Mouse (Mus musculus) heart, embryonic 16.5 days (tissue): Measurements from ENCODE around the gene Clint1. TPM values are rescaled to one million over a fixed set of nuclear protein-coding genes. Genes with fewer than 3 reads are reported as not detected.

Experiments used
- ATAC-seq: fragments of 200-750 bp; cut with Nextera tagmentation; replicated peaks from 2 replicates; pipeline ENCODE4 v1.8.0; 2017; ENCODE audit warnings: moderate number of reproducible peaks; ENCODE audit not compliant: insufficient read depth, low FRiP score; ENCODE audit errors: extremely low read depth
- H3K27ac ChIP-seq: fragments of 300-500 bp; sonication (generic); 2 replicates; pipeline ENCODE4 v1.5.1; 2014; ENCODE audit warnings: mild to moderate bottlenecking, low read length, control low read depth, moderate library complexity
- H3K27me3 ChIP-seq: fragments of 300-500 bp; sonication (generic); 2 replicates; pipeline ENCODE4 v1.6.1; 2014; ENCODE audit warnings: low read length, mixed read lengths; ENCODE audit not compliant: control insufficient read depth, insufficient read depth
- H3K36me3 ChIP-seq: fragments of 300-500 bp; sonication (generic); 2 replicates; pipeline ENCODE4 v1.6.1; 2014; ENCODE audit not compliant: control insufficient read depth, insufficient read depth
- H3K4me1 ChIP-seq: fragments of 300-500 bp; sonication (generic); 2 replicates; pipeline ENCODE4 v1.6.1; 2014; ENCODE audit warnings: low read length, mixed read lengths; ENCODE audit not compliant: control insufficient read depth, insufficient read depth
- H3K4me2 ChIP-seq: fragments of 300-500 bp; sonication (generic); 2 replicates; pipeline ENCODE4 v1.6.1; 2014; ENCODE audit warnings: low read depth, mild to moderate bottlenecking, control low read depth, low read length
- H3K4me3 ChIP-seq: fragments of 300-500 bp; sonication (generic); 2 replicates; pipeline ENCODE4 v1.5.1; 2014; ENCODE audit warnings: mild to moderate bottlenecking, control low read depth, low read length
- H3K9ac ChIP-seq: fragments of 300-500 bp; sonication (generic); 2 replicates; pipeline ENCODE4 v1.6.1; 2014; ENCODE audit warnings: low read length, control low read depth
- H3K9me3 ChIP-seq: fragments of 300-500 bp; sonication (generic); replicated peaks from 2 replicates; pipeline ENCODE4 v1.6.1; 2016; ENCODE audit warnings: low read length; ENCODE audit not compliant: control insufficient read depth
- WGBS: fragments of 180-500 bp; shearing (Covaris S2); extraction: QIAGEN DNeasy Blood & Tissue Kit; methylation state at CpG from one replicate; pipeline ENCODE4 v1.1.7; 2014; 5-methylcytosine and 5-hydroxymethylcytosine counted together
- polyA plus RNA-seq: library from polyadenylated mRNA; unstranded; fragments of >200 nt; fragmentation: Nextera tagmentation; extraction: Ambion mirVana; gene quantifications from 2 replicates; pipeline ENCODE4 v1.2.1, GENCODE M21; 2015

The Clint1 gene
- polyA plus RNA-seq, 1 experiment from 2014 or later = 56.4 TPM

- Histone ChIP-seq H3K4me1 (no peaks in the 10 kb centered on the region; the same call in 1 of the 2 replicates), H3K36me3 (no peaks in the 10 kb centered on the region), H3K27ac (no peak overlapping the region), H3K27me3 (no peaks in the 10 kb centered on the region), H3K4me3 (no peak overlapping the region), H3K9me3 (no peaks in the 10 kb centered on the region), H3K4me2 (0 out of 2 replicates have a peak overlapping the region, but pooled peaks have one; percentile 31), H3K9ac (0 out of 2 replicates have a peak overlapping the region, but pooled peaks have one; percentile 31)
- ATAC-seq = no peak
- WGBS = 21% methylated on average over 10 of the region's 10 CpGs
Measured at GRCm38 (mm10) chr11:45921480-45921898, 69.6 kb downstream of the Clint1 start.

- Histone ChIP-seq H3K27ac (no peak overlapping the region), H3K4me3 (no peak overlapping the region), H3K9me3 (no peaks in the 10 kb centered on the region), H3K4me1 (no peaks in the 10 kb centered on the region), H3K36me3 (peaks cover 6% of the 10 kb centered on the region; the same call in 1 of the 2 replicates), H3K27me3 (no peaks in the 10 kb centered on the region), H3K9ac (no peak overlapping the region), H3K4me2 (no peak overlapping the region)
- 75% methylated on average over 6 of the region's 6 CpGs for WGBS
- ATAC-seq = no peak
Measured at GRCm38 (mm10) chr11:45925436-45925835, 73.6 kb downstream of the Clint1 start.

- ATAC-seq = peak; percentile 83
- Histone ChIP-seq H3K27ac (0 out of 2 replicates have a peak overlapping the region, but pooled peaks have one; percentile 48), H3K9ac (peak overlapping the region; percentile 72), H3K4me1 (no peaks in the 10 kb centered on the region), H3K9me3 (no peaks in the 10 kb centered on the region), H3K36me3 (peaks cover 15% of the 10 kb centered on the region), H3K4me2 (peak overlapping the region; percentile 75), H3K27me3 (no peaks in the 10 kb centered on the region), H3K4me3 (peak overlapping the region; percentile 59)
- under 1% methylated on average over 9 of the region's 9 CpGs for WGBS
Measured at GRCm38 (mm10) chr11:45926640-45927082, 74.8 kb downstream of the Clint1 start.

GRCm38 (mm10) chr11:45927456-45927855 is 75.6 kb downstream of the Clint1 start:
- H3K9ac ChIP-seq = no peak overlapping the region
- H3K4me1 ChIP-seq = no peaks in the 10 kb centered on the region
- no peak overlapping the region for H3K4me3 ChIP-seq
- H3K4me2 ChIP-seq = no peak overlapping the region
- H3K9me3 ChIP-seq = no peaks in the 10 kb centered on the region
- no peak overlapping the region for H3K27ac ChIP-seq
- no peaks in the 10 kb centered on the region for H3K27me3 ChIP-seq
- WGBS = 52% methylated on average over 5 of the region's 5 CpGs
- ATAC-seq = no peak
- peaks cover 18% of the 10 kb centered on the region for H3K36me3 ChIP-seq

GRCm38 (mm10) chr11:45929541-45929940 is 77.7 kb downstream of the Clint1 start:
- WGBS = 76% methylated on average over 10 of the region's 10 CpGs
- no peak for ATAC-seq
- no peaks in the 10 kb centered on the region for H3K27me3 ChIP-seq
- no peak overlapping the region for H3K27ac ChIP-seq
- no peak overlapping the region for H3K4me2 ChIP-seq
- peaks cover 35% of the 10 kb centered on the region for H3K36me3 ChIP-seq
- no peak overlapping the region for H3K4me3 ChIP-seq
- no peaks in the 10 kb centered on the region for H3K9me3 ChIP-seq
- no peak overlapping the region for H3K9ac ChIP-seq
- H3K4me1 ChIP-seq = no peaks in the 10 kb centered on the region

GRCm38 (mm10) chr11:45932771-45933170 is 80.9 kb downstream of the Clint1 start:
- no peak for ATAC-seq
- H3K4me1 ChIP-seq = no peaks in the 10 kb centered on the region
- H3K36me3 ChIP-seq = peaks cover 60% of the 10 kb centered on the region
- no peak overlapping the region for H3K9ac ChIP-seq
- no peaks in the 10 kb centered on the region for H3K9me3 ChIP-seq
- no peak overlapping the region for H3K4me3 ChIP-seq
- no peak overlapping the region for H3K27ac ChIP-seq
- no peaks in the 10 kb centered on the region for H3K27me3 ChIP-seq
- H3K4me2 ChIP-seq = no peak overlapping the region
- 82% methylated on average over 10 of the region's 10 CpGs for WGBS

- Histone ChIP-seq H3K9me3 (no peaks in the 10 kb centered on the region), H3K4me2 (no peak overlapping the region), H3K4me1 (no peaks in the 10 kb centered on the region), H3K4me3 (no peak overlapping the region), H3K36me3 (peaks cover 41% of the 10 kb centered on the region), H3K9ac (no peak overlapping the region), H3K27me3 (no peaks in the 10 kb centered on the region), H3K27ac (no peak overlapping the region)
- ATAC-seq = no peak
- 90% methylated on average over 8 of the region's 8 CpGs for WGBS
Measured at GRCm38 (mm10) chr11:45937478-45937877, 85.6 kb downstream of the Clint1 start.

GRCm38 (mm10) chr11:45938917-45939316 is 87.1 kb downstream of the Clint1 start:
- no peaks in the 10 kb centered on the region for H3K27me3 ChIP-seq
- no peak overlapping the region for H3K4me3 ChIP-seq
- peaks cover 12% of the 10 kb centered on the region for H3K4me1 ChIP-seq
- H3K9me3 ChIP-seq = no peaks in the 10 kb centered on the region
- 63% methylated on average over 8 of the region's 8 CpGs for WGBS
- H3K27ac ChIP-seq = no peak overlapping the region
- H3K4me2 ChIP-seq = no peak overlapping the region
- no peak overlapping the region for H3K9ac ChIP-seq
- no peak for ATAC-seq
- H3K36me3 ChIP-seq = peaks cover 30% of the 10 kb centered on the region

GRCm38 (mm10) chr11:45942281-45942680 is 90.4 kb downstream of the Clint1 start:
- H3K9me3 ChIP-seq = no peaks in the 10 kb centered on the region
- WGBS = 82% methylated on average over 7 of the region's 7 CpGs
- no peak overlapping the region for H3K4me2 ChIP-seq
- H3K4me3 ChIP-seq = no peak overlapping the region
- H3K4me1 ChIP-seq = peaks cover 13% of the 10 kb centered on the region
- no peak for ATAC-seq
- H3K36me3 ChIP-seq = peaks cover 2% of the 10 kb centered on the region; the same call in 1 of the 2 replicates
- H3K27me3 ChIP-seq = no peaks in the 10 kb centered on the region
- H3K9ac ChIP-seq = no peak overlapping the region
- H3K27ac ChIP-seq = no peak overlapping the region
